Mouse (Mus musculus) gastrocnemius, postnatal 14 days (tissue): ENCODE results near the gene Tnni1. TPM values are rescaled to one million over a fixed set of nuclear protein-coding genes. Genes with fewer than 3 reads are reported as not detected.

Experiments
- DNase-seq: peaks from one replicate; pipeline ENCODE4 v3.0.0; 2021; ENCODE audit warnings: mixed read lengths
- intact Hi-C: fragments of 180-260 bp; cut with DNase I; formaldehyde crosslinking; loops from one replicate; pipeline ENCODE4 v1.15.1; 2025; ENCODE audit warnings: low total_unique reads
- total RNA-seq, 2 experiments: library from RNA; stranded (reverse); gene quantifications; 2 replicates each; pipeline ENCODE4 v1.2.3; 2021

The Tnni1 gene
- total RNA-seq, 2 experiments from 2014 or later: 204 to 373 TPM

- DNase-seq: no peak
- intact Hi-C loops: no loop called here
Observed at GRCm38 (mm10) chr1:135834206-135834859, 55.1 kb downstream of the Tnni1 start.

- no peak for DNase-seq
- intact Hi-C loops: no loop called here
Observed at GRCm38 (mm10) chr1:135834983-135835382, 55.7 kb downstream of the Tnni1 start.

DNA sequence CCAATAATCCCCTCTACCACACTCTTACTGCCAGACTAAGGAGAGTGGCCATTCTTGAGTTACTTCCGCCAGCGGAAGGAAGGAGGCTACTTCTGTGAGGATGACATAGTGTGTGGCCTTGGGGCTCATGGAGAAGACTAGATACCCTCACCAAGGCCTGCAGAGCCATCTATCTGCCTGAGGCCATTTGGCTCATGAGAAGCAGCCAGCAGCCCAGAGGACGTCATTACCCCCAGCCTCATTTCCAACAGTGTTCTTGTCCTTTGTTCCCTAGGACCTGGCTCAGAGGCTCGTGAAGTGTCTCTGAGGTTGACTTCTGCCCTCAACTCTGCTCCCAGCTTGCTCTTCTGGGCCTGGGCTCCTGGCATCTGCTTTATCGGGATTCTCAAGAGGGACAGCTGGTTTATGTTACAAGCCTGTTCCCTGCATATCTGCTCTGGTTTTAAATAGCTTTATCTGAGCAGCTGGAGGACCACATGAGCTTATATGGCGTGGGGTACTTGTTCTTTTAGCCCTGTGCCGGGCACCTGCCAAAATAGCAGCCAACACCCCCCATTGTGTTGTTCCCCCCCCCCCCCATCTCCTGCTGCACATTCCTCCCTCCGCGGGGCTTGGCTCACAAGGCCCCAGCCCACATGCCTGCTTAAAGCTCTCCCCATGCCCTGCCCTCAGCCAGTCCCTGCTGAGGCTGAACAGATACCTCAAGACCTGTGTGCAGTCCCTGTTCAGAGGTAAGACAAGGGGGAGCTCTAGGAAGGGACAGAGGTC, 56.7 kb downstream of the Tnni1 start, which contains the start of gene Tnnt2:
Gene Tnnt2 (plus strand): TSS at position 639 of the 768 bp plus-strand sequence.
- intact Hi-C loops: no loop called here
- no peak for DNase-seq

GRCm38 (mm10) chr1:135838626-135839025, 59.4 kb downstream of the Tnni1 start:
- no peak for DNase-seq
- intact Hi-C loops: no loop called here

- no peak for DNase-seq
Observed at GRCm38 (mm10) chr1:135839065-135839464, 59.8 kb downstream of the Tnni1 start.

DNA sequence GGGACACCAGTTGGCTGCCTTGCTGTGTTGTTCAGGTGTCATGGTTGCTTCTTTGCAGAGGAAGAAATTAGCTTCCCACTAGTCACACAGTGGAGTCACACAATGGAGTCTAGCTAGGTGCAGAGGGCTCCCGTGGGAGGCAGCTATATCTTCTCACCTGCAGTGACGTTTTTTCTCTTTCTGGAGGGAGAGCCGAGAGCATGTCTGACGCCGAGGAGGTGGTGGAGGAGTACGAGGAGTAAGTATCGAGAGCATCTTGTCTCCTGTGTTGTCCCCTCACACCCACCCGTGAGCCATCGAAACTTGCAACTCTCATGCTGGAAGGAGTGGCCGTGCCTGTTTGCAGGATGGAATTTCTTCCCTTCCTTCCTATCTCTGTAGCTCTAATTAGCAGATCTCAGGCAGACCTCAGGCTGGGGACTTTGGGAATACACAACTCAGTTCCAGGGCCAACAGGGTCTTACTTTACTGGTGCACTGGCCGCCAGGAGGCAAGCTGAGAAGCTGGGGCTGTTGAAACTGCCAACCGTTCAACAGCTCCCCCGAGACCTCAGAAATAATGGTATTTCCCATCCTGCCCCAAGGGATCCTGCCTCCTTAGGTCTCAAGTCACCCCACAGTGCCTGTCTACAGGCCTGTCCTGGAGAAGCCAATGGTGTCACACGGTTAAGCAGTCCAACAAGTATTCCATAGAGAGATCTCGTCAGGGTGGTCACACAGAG, 61.6 kb downstream of the Tnni1 start:
- intact Hi-C loops: no loop called here
- DNase-seq: no peak

More at GRCm38 (mm10) chr1:135839065-135839464, 59.8 kb downstream of the Tnni1 start:
- intact Hi-C loops: no loop called here

- intact Hi-C loops: no loop called here
- DNase-seq: no peak
Observed at GRCm38 (mm10) chr1:135843519-135844262, 64.5 kb downstream of the Tnni1 start.

GRCm38 (mm10) chr1:135844481-135844880, 65.2 kb downstream of the Tnni1 start:
- no peak for DNase-seq
- intact Hi-C loops: no loop called here

- intact Hi-C loops: no loop called here
- DNase-seq: no peak
Observed at GRCm38 (mm10) chr1:135846632-135847031, 67.4 kb downstream of the Tnni1 start.

DNA sequence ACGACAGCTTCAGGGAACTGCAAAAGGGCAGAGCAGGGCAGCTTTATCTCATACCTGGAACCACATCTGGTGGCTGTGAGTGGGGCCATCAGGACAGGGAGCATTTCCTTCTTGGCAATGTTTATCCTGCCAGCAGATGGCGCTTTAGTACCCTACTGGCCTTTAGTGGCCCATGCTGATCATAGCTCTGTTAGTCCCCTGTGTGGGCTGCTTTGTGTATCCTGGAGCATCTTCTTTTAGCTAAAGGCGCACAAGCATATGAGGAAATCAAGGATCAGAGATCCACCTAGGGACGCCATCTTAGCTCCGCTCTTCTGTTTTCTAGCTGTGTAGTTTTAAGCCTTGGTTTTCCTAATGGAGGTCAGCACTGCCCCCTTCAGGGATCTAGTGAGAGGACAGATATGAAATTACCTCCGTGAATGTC, 67.9 kb downstream of the Tnni1 start:
- no peak for DNase-seq

GRCm38 (mm10) chr1:135847611-135848351, 68.5 kb downstream of the Tnni1 start:
- intact Hi-C loops: no loop called here

More for the DNA sequence above, 67.9 kb downstream of the Tnni1 start:
- intact Hi-C loops: no loop called here

GRCm38 (mm10) chr1:135850722-135851512, 71.7 kb downstream of the Tnni1 start:
- intact Hi-C loops: no loop called here
- DNase-seq: peak; percentile 68

More at GRCm38 (mm10) chr1:135847611-135848351, 68.5 kb downstream of the Tnni1 start:
- DNase-seq: no peak

DNA sequence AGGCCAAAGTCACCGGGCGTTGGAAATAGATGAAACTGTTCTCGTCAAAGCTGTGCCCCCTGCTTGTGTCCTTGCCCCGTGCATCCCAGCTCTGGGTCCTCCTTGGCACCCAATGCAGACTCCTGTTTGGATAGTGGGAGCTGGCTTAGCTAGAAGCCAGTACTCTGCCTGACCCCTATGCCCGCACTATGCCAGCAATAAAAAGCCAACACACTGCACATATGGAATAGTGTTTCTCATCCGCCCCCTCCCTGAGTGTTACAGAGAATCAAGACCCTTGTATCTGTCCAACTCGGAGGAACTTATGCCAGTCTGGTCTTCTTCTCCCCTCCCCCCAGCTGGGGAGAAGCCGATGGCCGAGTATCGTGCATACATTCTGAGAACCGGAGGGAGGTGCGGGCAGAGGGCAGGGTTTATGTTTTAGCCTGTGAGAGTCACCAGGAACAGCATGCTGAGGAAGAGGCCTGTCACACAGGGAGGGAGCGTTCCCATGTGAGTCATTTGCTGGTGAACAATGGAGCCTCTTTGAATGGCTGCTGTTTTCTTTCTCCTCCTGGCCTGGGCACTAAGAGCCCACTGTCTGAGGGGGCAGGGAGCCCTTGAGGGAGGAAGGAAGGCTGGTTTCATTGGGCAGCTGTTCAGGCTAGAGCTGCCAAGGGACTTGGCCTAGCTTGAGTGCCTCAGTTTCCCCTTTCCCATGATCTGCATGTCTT, 73.0 kb downstream of the Tnni1 start:
- intact Hi-C loops: no loop called here
- DNase-seq: no peak

DNA sequence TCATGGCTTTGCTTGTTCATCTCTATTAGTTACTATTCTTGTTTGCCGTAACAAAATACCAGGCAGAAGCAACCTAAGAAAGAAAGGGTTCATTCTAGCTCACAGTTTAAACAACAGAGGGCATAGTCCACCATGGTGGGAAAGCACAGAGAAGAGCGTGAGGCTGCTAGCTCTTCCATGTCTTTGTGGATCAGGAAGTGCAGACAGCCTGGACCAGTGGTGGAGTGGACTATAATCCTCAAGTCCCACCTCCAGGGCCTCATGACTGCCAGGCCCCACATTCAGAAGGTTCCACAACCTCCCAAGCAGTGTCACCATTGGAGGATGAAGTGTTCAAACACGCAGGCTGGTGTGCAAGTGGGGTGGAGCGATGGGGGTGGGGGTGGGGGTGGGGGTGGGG, 74.0 kb downstream of the Tnni1 start:
- intact Hi-C loops: no loop called here
- no peak for DNase-seq

DNA sequence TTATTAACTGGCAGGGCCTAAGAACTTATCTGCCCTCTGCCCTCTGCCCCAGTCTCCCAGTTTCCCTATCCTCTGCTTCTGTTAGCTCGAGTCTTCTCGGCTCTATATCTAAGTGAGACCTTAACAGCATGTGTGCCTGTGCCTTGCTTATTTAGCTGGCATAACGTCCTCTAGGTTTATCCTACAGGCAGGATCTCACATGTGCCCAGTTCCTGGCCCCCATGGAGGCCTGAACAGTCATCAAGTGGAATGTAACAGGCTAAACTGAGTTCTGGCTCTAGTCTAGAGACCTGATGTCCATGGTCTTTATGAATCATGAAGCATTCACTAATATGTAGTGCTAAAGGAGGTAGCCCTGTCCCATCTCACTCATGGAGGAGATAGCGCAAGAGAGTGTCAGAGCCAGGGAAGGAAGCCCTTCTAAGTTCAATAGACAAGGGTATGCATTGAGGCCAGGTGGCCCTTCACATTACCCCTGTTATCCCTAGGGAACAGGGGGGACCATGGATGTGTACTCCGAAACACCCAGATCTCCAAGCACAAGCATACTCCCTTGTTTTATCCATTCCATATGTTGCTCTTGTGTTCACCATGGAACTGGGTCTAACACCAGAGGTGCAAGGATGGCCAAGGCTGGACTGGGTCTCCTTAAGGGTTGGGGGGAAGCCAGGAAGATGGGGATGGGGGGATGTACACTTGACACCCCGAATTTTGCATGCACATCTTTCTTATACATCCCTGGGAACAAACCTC, 75.5 kb downstream of the Tnni1 start:
- no peak for DNase-seq
- intact Hi-C loops: no loop called here

GRCm38 (mm10) chr1:135855344-135855687, 76.1 kb downstream of the Tnni1 start:
- no peak for DNase-seq
- intact Hi-C loops: no loop called here

DNA sequence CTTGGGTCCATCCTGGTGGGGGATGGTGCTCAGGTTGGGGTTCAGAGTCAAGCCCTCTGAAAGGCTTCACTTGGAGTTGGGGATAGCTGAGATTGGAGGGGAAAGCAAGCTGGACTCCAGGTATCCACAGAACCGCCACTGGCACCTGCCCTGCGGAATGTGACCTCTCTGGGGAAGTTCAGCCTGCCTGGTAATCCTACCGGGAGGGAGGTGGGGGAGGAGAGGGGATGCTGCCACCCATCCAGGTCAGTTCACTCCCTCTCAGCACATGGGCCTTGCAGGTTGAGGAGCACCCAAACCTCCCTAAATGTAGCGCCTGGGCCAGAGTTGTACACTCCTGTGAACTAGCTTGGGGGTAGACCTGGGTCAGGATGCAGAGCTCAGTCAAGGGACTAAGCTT, 76.8 kb downstream of the Tnni1 start:
- intact Hi-C loops: no loop called here
- DNase-seq: no peak
